Mouse (Mus musculus): ENCODE data around the gene Dusp15.
A peak's percentile ranks its signal among the peaks of the same experiment; 100 is the strongest.

The Dusp15 gene

DNA sequence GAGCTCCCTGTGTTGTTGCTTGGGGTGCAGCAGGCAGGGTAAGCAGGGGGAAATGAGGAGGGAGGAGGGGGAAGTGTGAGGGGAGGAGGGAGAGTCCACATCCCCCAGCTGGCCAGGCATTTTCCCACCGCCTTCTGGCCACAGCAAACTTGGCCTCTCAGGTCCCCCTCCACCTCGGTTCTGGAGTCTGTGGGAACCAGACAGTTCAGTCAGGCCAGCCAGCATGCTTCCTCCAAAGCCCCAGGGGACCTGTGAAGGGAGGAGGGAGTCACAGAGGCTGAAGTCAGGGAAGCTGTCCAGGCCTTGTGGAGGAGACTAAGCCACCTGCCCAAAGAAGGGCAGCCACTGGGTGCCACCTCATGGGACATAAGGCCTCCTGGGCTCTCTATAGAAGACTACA, 21.2 kb downstream of the Dusp15 start:
- no peak for DNase-seq

DNA sequence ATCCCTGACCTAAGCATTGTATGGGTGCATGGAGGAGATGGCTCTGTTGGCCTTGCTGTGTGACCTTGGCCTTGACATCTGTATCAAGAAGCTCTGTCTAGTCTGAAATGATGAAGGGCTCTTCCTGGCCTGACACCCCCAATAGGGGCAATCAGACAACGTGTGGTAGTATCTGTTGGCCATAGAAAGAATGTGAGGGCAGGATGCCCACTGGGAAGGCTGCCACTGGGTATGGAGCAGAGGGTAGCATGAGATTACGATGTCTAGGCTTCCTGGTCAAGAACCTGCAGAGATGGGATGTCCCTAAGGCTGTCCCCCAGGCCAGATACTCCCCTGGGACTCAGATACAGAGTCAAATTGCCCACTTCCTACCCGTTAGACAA, 22.5 kb downstream of the Dusp15 start:
- DNase-seq = no peak

- no peak for DNase-seq
These were observed 23.1 kb downstream of the Dusp15 start for GRCm38 (mm10) chr2:152928219-152928987.

GRCm38 (mm10) chr2:152927371-152927770, 24.1 kb downstream of the Dusp15 start:
- no peak for DNase-seq

DNA sequence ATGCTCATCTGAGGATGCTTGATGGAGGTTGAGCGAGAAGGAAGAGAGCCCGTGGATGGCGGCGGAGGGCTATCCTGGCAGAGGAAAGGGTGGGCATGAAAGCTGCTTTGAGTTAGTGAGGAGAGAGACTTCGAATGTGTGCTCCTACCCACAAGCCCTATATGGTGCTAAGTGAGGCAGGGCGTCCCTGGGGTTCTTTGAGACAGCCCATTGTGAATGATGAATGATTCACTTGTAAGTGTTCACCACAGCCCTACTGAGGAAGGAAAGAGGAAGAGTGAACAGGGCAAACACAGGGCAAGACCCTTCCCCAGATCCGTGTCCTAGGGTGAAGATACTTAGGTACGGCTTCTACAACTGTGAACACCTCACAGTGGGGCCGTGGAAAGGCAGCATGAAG, 24.6 kb downstream of the Dusp15 start:
- no peak for DNase-seq

DNA sequence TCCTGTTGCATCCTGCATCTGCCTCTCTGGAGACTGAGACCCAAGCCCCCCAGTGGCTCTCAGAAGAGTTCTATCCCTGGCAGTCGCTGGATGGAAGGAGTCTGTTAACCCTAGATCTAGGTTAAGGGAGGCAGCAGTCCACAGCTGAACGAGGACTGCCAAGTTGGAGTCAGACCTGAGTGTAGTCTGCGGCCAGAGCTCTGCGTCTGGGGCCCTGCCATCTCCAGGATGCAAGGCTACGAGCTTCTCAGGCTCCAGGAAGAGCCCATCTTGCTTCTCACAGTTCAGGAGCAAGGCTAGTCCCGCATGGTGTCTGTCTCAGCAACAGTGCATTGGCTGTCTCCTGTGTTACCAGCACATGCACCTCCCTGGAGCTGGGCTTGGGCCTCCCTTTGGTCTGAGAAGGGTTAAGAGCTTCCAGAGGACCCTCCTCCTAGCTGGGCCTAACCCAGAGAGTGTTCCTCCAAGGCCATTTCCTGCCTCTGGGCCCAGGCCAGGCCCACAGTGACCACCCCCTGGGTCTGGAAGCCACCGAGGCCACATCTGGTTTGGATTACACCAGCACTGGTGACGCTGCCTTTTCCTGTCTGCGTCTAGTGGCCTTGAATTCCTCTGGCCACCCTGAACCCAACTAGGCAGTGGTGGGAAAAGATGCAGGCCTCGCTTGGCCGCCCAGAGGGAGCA, 26.2 kb downstream of the Dusp15 start:
- DNase-seq = no peak

- no peak for DNase-seq
These were observed 27.0 kb downstream of the Dusp15 start for GRCm38 (mm10) chr2:152924543-152924942.

DNA sequence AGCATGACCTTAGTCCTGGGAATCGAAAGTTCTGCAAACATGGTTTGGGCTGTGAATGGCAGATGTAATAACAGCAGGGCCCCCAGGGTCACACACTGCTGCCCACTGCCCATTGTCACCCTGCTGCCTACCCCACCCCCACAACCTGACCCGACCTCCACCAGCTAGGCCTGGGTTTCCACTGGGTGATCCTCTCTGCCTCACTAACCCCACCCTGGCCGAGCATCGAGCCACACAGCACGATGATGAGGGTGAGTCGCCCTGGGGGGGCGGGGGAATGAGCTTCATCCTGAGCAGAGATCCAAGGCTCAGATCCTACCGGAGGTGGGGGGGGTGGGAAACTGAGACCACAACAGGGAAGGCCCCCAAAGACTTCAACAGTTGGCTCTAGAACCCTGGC, 27.4 kb downstream of the Dusp15 start:
- no peak for DNase-seq

DNA sequence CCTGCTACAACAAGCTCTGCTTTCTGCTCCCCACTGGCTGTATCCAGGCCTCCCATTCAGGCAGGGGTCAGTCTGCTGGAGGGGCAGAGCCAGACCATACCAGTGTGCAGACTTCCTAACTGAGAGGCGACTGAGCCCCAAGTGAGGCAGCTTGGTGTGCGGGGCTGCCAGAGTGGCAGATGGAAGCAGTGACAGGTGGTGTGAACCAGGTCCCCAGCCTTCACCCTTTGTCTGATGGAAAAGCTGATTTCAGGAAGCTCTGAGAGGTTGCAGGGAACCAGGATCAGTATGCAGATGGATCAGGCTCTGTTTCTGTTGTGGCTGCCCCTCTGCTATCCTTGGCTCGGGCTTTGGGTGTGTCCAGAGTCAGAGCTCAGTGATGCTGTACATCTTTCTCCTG, 27.9 kb downstream of the Dusp15 start:
- DNase-seq = peak; percentile 75 to 77

GRCm38 (mm10) chr2:152922376-152922775, 29.1 kb downstream of the Dusp15 start:
- no peak for DNase-seq

DNA sequence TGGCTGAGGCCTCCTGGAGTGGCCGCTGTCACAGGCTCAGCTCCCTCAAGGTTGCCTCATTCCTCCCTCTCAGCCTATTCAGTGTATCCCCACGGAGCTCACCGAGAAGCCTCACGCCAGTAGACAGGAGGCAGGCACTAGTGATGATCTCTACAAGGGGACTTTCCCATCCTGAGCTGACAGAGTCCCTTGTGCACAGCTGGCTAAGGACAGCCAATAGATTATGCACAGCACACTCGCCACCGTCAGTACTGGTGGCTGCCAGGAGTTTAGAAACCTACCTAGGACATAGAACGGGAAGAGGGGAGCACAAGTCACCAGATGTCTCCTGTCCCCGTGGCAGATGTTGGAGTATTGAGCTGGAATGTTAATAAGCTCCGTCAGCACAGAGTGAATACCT, 33.8 kb downstream of the Dusp15 start:
- no peak for DNase-seq

- no peak for DNase-seq
These were observed 35.4 kb downstream of the Dusp15 start for GRCm38 (mm10) chr2:152916111-152916510.

GRCm38 (mm10) chr2:152915453-152915852, 36.0 kb downstream of the Dusp15 start:
- DNase-seq = no peak

- DNase-seq = peak; percentile 92 to 94
These were observed 37.0 kb downstream of the Dusp15 start for GRCm38 (mm10) chr2:152914310-152915120.

GRCm38 (mm10) chr2:152913471-152913870, 38.0 kb downstream of the Dusp15 start:
- DNase-seq = no peak

DNA sequence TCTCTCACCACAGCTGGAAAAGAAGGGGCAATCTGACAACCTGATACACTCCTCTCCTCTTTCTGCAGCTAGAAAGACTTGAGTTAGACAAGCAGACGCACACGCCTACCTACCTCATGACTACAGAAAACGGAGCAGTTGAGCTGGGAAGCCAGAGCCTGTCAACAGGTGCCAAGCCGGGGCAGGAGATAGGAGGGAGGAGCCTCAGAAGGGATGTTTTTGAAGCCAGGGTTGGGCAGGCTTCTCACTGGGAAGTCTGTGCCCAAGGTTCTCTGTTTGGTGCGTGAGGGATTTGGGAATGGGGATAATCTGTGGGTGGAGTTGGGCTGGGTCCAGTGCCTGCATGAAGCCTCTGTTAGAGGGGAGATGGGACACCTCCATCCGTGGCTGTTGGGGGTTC, 40.1 kb downstream of the Dusp15 start:
- peak in 1 of 2 experiments; percentile 42 for DNase-seq

GRCm38 (mm10) chr2:152911031-152911430, 40.5 kb downstream of the Dusp15 start, which contains the start of gene Mylk2:
Mylk2 (plus strand) TSS chr2:152911352.
- peak; percentile 62 to 73 for DNase-seq

GRCm38 (mm10) chr2:152909848-152910247, 41.6 kb downstream of the Dusp15 start:
- no peak for DNase-seq

- peak; percentile 23 to 39 for DNase-seq
These were observed 44.2 kb downstream of the Dusp15 start for GRCm38 (mm10) chr2:152907114-152907943.

- no peak for DNase-seq
These were observed 45.0 kb downstream of the Dusp15 start for GRCm38 (mm10) chr2:152906274-152907037.

- peak in 1 of 2 experiments; percentile 31 for DNase-seq
These were observed 46.3 kb downstream of the Dusp15 start for GRCm38 (mm10) chr2:152905036-152905829.
